Comparison of ENCODE assay signal across 7 mouse cellular contexts in the genomic region with DNA sequence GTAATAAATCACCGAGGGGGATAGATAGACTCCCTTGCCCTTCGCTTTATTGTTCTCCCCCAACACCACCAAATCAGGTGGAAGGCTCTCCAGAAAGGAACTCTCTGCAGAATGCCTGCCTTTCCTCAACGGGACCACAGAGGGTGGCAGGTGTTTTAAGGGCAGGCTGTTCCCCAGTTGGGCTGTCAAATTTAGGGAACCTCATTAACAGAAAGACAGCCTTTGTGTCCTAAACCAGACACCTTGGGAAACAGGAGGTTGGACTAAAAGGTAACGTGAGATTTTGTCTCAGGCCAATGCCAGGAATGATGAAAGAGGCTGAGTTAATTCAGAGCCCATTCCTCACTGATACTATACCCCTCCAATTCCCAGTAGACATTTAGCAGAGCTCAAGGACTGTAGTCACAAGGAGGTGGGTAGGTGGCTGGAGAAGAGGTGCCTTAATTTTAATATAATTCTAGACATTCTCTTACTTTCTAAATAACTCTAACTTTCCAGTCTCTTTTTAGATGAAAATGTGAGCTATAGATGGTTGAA. TPM values are rescaled to one million over a fixed set of nuclear protein-coding genes. Genes with fewer than 3 reads are reported as not detected.
A peak's percentile ranks its signal among the peaks of the same experiment; 100 is the strongest.
DNase-seq lines count a peak whose midpoint lies in the region; ATAC-seq lines count a peak whose summit lies in the region.

No protein-coding gene starts in this region.

- H3K4me2 ChIP-seq in liver, embryonic 15.5 days: peak overlapping the region; percentile 86

- H3K9me3 ChIP-seq in liver, embryonic 15.5 days (replicated peaks): no peaks in the 10 kb centered on the region

- no peak overlapping the region for H3K9ac ChIP-seq in liver, embryonic 15.5 days

- peak overlapping the region; percentile 69 for H3K4me3 ChIP-seq in liver, embryonic 15.5 days (replicated peaks)

- WGBS in liver, embryonic 15.5 days (ENCODE audit: insufficient replicate concordance): 10% methylated on average over 4 of the region's 4 CpGs

- H3K4me1 ChIP-seq in liver, embryonic 15.5 days (replicated peaks): peaks cover 13% of the 10 kb centered on the region

- ATAC-seq in granulocyte monocyte progenitor cell, adult 5-6 weeks (replicated peaks; ENCODE audit: poor library complexity, severe bottlenecking): 0 out of 2 replicates have a peak, but pooled peaks have one; percentile 18
- ATAC-seq in liver, embryonic 15.5 days (ENCODE audit: insufficient read depth): no peak

- no peaks in the 10 kb centered on the region for H3K36me3 ChIP-seq in liver, embryonic 15.5 days (replicated peaks)

- no peak overlapping the region for H3K27ac ChIP-seq in liver, embryonic 15.5 days (replicated peaks)

- H3K27me3 ChIP-seq in liver, embryonic 15.5 days: peaks cover 55% of the 10 kb centered on the region

- DNase-seq in A20 (ENCODE audit: low read depth, low spot score): peak; percentile 36
- DNase-seq in B cell, adult 2 months: peak; percentile 5 to 9
- DNase-seq in right cerebral cortex, postnatal 25 days: no peak
- DNase-seq in right cerebral cortex, adult 2 months (ENCODE audit: low spot score in 2 of 2): no peak
- DNase-seq in frontal cortex, postnatal 14 days (ENCODE audit: low spot score in 2 of 2): no peak

RNA-seq across cellular contexts. Expression of gene Cdon, which starts 1.5 kb away (rescaled TPM):
- 0.09 and 1.0 TPM in 2 replicates for total RNA-seq in granulocyte monocyte progenitor cell, adult 5-6 weeks (2014; fragmentation: Nextera tagmentation)
- 0.46 and 1.2 TPM in 2 replicates for total RNA-seq in granulocyte monocyte progenitor cell, adult 5-6 weeks (2017)
- 0.28 and 0.51 TPM in 2 replicates for polyA plus RNA-seq in liver, embryonic 15.5 days (2015; fragmentation: Nextera tagmentation; extraction: Ambion mirVana)

Comparison
In these comparisons a context has a peak if more than half of its experiments do, and no peak if none do; other contexts are left out.
1. DNase-seq: peak in A20 (single experiment) and B cell, adult 2 months (2 of 2); none in right cerebral cortex, postnatal 25 days (single experiment), right cerebral cortex, adult 2 months (0 of 2) and frontal cortex, postnatal 14 days (0 of 2).